Mouse (Mus musculus): Measurements from ENCODE around the gene Khdrbs2. TPM values are rescaled to one million over a fixed set of nuclear protein-coding genes. Genes with fewer than 3 reads are reported as not detected.

Khdrbs2 gene
- not detected in 2 replicates for total RNA-seq (2015)
- not detected in 2 replicates for total RNA-seq (2017)

- ATAC-seq (replicated peaks; ENCODE audit: poor library complexity) = peak; percentile 99
These were observed at the start of gene Khdrbs2 for GRCm38 (mm10) chr1:32172506-32173239. Khdrbs2 (plus strand) TSS chr1:32172714.

GRCm38 (mm10) chr1:32174566-32174965, 2.1 kb downstream of the Khdrbs2 start:
- no peak for ATAC-seq (replicated peaks; ENCODE audit: poor library complexity)

GRCm38 (mm10) chr1:32199664-32200260, 27.2 kb downstream of the Khdrbs2 start:
- no peak for ATAC-seq (replicated peaks; ENCODE audit: poor library complexity)

- peak; percentile 50 for ATAC-seq (replicated peaks; ENCODE audit: poor library complexity)
These were observed 75.9 kb downstream of the Khdrbs2 start for GRCm38 (mm10) chr1:32248443-32248842.

GRCm38 (mm10) chr1:32249602-32250001, 77.1 kb downstream of the Khdrbs2 start:
- ATAC-seq (replicated peaks; ENCODE audit: poor library complexity) = peak; percentile 48; the same call in 1 of the 2 replicates

- ATAC-seq (replicated peaks; ENCODE audit: poor library complexity) = peak; percentile 57; the same call in 1 of the 2 replicates
These were observed 77.8 kb downstream of the Khdrbs2 start for GRCm38 (mm10) chr1:32250337-32250736.

GRCm38 (mm10) chr1:32258942-32259341, 86.4 kb downstream of the Khdrbs2 start:
- no peak for ATAC-seq (replicated peaks; ENCODE audit: poor library complexity)

GRCm38 (mm10) chr1:32270519-32270918, 98.0 kb downstream of the Khdrbs2 start:
- no peak for ATAC-seq (replicated peaks; ENCODE audit: poor library complexity)

GRCm38 (mm10) chr1:32294702-32295101, 122.2 kb downstream of the Khdrbs2 start:
- no peak for ATAC-seq (replicated peaks; ENCODE audit: poor library complexity)

GRCm38 (mm10) chr1:32301391-32301790, 128.9 kb downstream of the Khdrbs2 start:
- ATAC-seq (replicated peaks; ENCODE audit: poor library complexity) = no peak

- ATAC-seq (replicated peaks; ENCODE audit: poor library complexity) = no peak
These were observed 136.6 kb downstream of the Khdrbs2 start for GRCm38 (mm10) chr1:32309074-32309473.

GRCm38 (mm10) chr1:32309637-32310036, 137.1 kb downstream of the Khdrbs2 start:
- ATAC-seq (replicated peaks; ENCODE audit: poor library complexity) = no peak

- no peak for ATAC-seq (replicated peaks; ENCODE audit: poor library complexity)
These were observed 166.6 kb downstream of the Khdrbs2 start for GRCm38 (mm10) chr1:32339108-32339507.

GRCm38 (mm10) chr1:32347538-32347937, 175.0 kb downstream of the Khdrbs2 start:
- no peak for ATAC-seq (replicated peaks; ENCODE audit: poor library complexity)

GRCm38 (mm10) chr1:32352076-32352475, 179.6 kb downstream of the Khdrbs2 start:
- ATAC-seq (replicated peaks; ENCODE audit: poor library complexity) = no peak

- ATAC-seq (replicated peaks; ENCODE audit: poor library complexity) = no peak
These were observed 191.0 kb downstream of the Khdrbs2 start for GRCm38 (mm10) chr1:32363539-32363938.

GRCm38 (mm10) chr1:32397553-32397952, 225.0 kb downstream of the Khdrbs2 start:
- no peak for ATAC-seq (replicated peaks; ENCODE audit: poor library complexity)

GRCm38 (mm10) chr1:32407651-32408050, 235.1 kb downstream of the Khdrbs2 start:
- ATAC-seq (replicated peaks; ENCODE audit: poor library complexity) = no peak

GRCm38 (mm10) chr1:32428410-32428809, 255.9 kb downstream of the Khdrbs2 start:
- ATAC-seq (replicated peaks; ENCODE audit: poor library complexity) = no peak

GRCm38 (mm10) chr1:32429493-32429892, 257.0 kb downstream of the Khdrbs2 start:
- no peak for ATAC-seq (replicated peaks; ENCODE audit: poor library complexity)

GRCm38 (mm10) chr1:32430516-32430915, 258.0 kb downstream of the Khdrbs2 start:
- no peak for ATAC-seq (replicated peaks; ENCODE audit: poor library complexity)

GRCm38 (mm10) chr1:32433118-32433517, 260.6 kb downstream of the Khdrbs2 start:
- ATAC-seq (replicated peaks; ENCODE audit: poor library complexity) = no peak
